Mouse (Mus musculus) adrenal gland, postnatal 10 days (tissue): ENCODE data around the gene Gda. TPM values are rescaled to one million over a fixed set of nuclear protein-coding genes. Genes with fewer than 3 reads are reported as not detected.
A peak's percentile ranks its signal among the peaks of the same experiment; 100 is the strongest.

Experiments
- DNase-seq: peaks from one replicate; pipeline ENCODE4 v3.0.0; 2021; ENCODE audit warnings: mixed read lengths
- long read RNA-seq, 2 experiments: library from polyadenylated mRNA; stranded (forward); transcript quantifications; one replicate each; pipeline ENCODE4 v2.0.0; 2021
- total RNA-seq, 2 experiments: library from RNA; stranded (reverse); gene quantifications; 2 replicates each; pipeline ENCODE4 v1.2.3; 2021

Gene Gda
- total RNA-seq: 1 to 10 TPM; 5.3 to 8.4 TPM
- long read RNA-seq, experiment 1: 0 reads
- long read RNA-seq, experiment 2: 0 reads

- DNase-seq: no peak
These were observed at the start of gene Gda for GRCm38 (mm10) chr19:21473345-21473744. Gda (minus strand) TSS chr19:21473445.

GRCm38 (mm10) chr19:21520280-21520679 is 47.0 kb upstream of the Gda start:
- DNase-seq: no peak

- peak; percentile 59 for DNase-seq
These were observed 36.9 kb upstream of the Gda start for GRCm38 (mm10) chr19:21510116-21510515.

GRCm38 (mm10) chr19:21507561-21508232 is 34.5 kb upstream of the Gda start:
- no peak for DNase-seq

- no peak for DNase-seq
These were observed 33.9 kb upstream of the Gda start for GRCm38 (mm10) chr19:21507133-21507532.

- DNase-seq: no peak
These were observed 31.5 kb upstream of the Gda start for GRCm38 (mm10) chr19:21504716-21505115.

- DNase-seq: no peak
These were observed 26.2 kb upstream of the Gda start for GRCm38 (mm10) chr19:21499394-21499983.

- DNase-seq: no peak
These were observed 22.6 kb upstream of the Gda start for GRCm38 (mm10) chr19:21495817-21496216.

- DNase-seq: no peak
These were observed 20.7 kb upstream of the Gda start for GRCm38 (mm10) chr19:21493807-21494521.

- no peak for DNase-seq
These were observed 18.1 kb upstream of the Gda start for GRCm38 (mm10) chr19:21491391-21491790.

- DNase-seq: no peak
These were observed 14.1 kb upstream of the Gda start for GRCm38 (mm10) chr19:21487124-21487944.

- no peak for DNase-seq
These were observed 8.9 kb upstream of the Gda start for GRCm38 (mm10) chr19:21482096-21482495.

- DNase-seq: no peak
These were observed 7.8 kb upstream of the Gda start for GRCm38 (mm10) chr19:21481031-21481430.

- DNase-seq: no peak
These were observed 6.8 kb upstream of the Gda start for GRCm38 (mm10) chr19:21480053-21480419.

- DNase-seq: no peak
These were observed 6.2 kb upstream of the Gda start for GRCm38 (mm10) chr19:21479183-21480052.

GRCm38 (mm10) chr19:21478538-21478937 is 5.3 kb upstream of the Gda start:
- no peak for DNase-seq

- DNase-seq: no peak
These were observed 4.5 kb upstream of the Gda start for GRCm38 (mm10) chr19:21477780-21478179.

- no peak for DNase-seq
These were observed 3.5 kb upstream of the Gda start for GRCm38 (mm10) chr19:21476782-21477181.

GRCm38 (mm10) chr19:21472121-21472780 is 994 bp downstream of the Gda start:
- DNase-seq: peak; percentile 89

- DNase-seq: no peak
These were observed 11.9 kb downstream of the Gda start for GRCm38 (mm10) chr19:21461221-21461960.
